Mouse (Mus musculus) embryonic facial prominence, embryonic 14.5 days (tissue): ENCODE data around the gene Mettl16. TPM values are rescaled to one million over a fixed set of nuclear protein-coding genes. Genes with fewer than 3 reads are reported as not detected.

Source experiments
- ATAC-seq: fragments of 200-750 bp; cut with Nextera tagmentation; 2 replicates; pipeline ENCODE4 v1.8.0; 2017; ENCODE audit warnings: low read depth, moderate number of reproducible peaks, moderate TSS enrichment
- DNase-seq: peaks from one replicate; pipeline ENCODE4 v3.0.0-alpha.2; 2015; ENCODE audit warnings: low spot score
- H3K27ac ChIP-seq: fragments of 300-500 bp; sonication (generic); replicated peaks from 2 replicates; pipeline ENCODE4 v1.5.1; 2014; ENCODE audit warnings: low read depth, mild to moderate bottlenecking, low read length, moderate library complexity
- H3K27me3 ChIP-seq: fragments of 300-500 bp; sonication (generic); replicated peaks from 2 replicates; pipeline ENCODE4 v1.6.1; 2014; ENCODE audit warnings: low read length; ENCODE audit not compliant: control insufficient read depth, insufficient read depth
- H3K36me3 ChIP-seq: fragments of 300-500 bp; sonication (generic); 2 replicates; pipeline ENCODE4 v1.6.1; 2014; ENCODE audit warnings: low read length, mixed read lengths; ENCODE audit not compliant: control insufficient read depth, insufficient read depth
- H3K4me1 ChIP-seq: fragments of 300-500 bp; sonication (generic); 2 replicates; pipeline ENCODE4 v1.6.1; 2014; ENCODE audit warnings: antibody characterized with exemption, low read length; ENCODE audit not compliant: control insufficient read depth, insufficient read depth
- H3K4me2 ChIP-seq: fragments of 300-500 bp; sonication (generic); 2 replicates; pipeline ENCODE4 v1.6.1; 2014; ENCODE audit warnings: low read depth, mild to moderate bottlenecking, low read length, moderate library complexity, mixed read lengths
- H3K4me3 ChIP-seq: fragments of 300-500 bp; sonication (generic); 2 replicates; pipeline ENCODE4 v1.5.1; 2014; ENCODE audit warnings: low read depth, mild to moderate bottlenecking, low read length
- H3K9ac ChIP-seq: fragments of 300-500 bp; sonication (generic); 2 replicates; pipeline ENCODE4 v1.6.1; 2014; ENCODE audit warnings: low read depth, mild to moderate bottlenecking, low read length, moderate library complexity, mixed read lengths
- H3K9me3 ChIP-seq: fragments of 300-500 bp; sonication (generic); 2 replicates; pipeline ENCODE4 v1.6.1; 2016; ENCODE audit warnings: low read length; ENCODE audit not compliant: control insufficient read depth
- WGBS: fragments of 180-500 bp; shearing (Covaris S2); extraction: QIAGEN DNeasy Blood & Tissue Kit; methylation state at CpG from one replicate; pipeline ENCODE4 v1.1.7; 2014; 5-methylcytosine and 5-hydroxymethylcytosine counted together
- polyA plus RNA-seq: library from polyadenylated mRNA; unstranded; fragments of >200 nt; fragmentation: Nextera tagmentation; extraction: Ambion mirVana; gene quantifications from 2 replicates; pipeline ENCODE4 v1.2.1, GENCODE M21; 2014

The Mettl16 gene
- polyA plus RNA-seq, 1 experiment from 2014 or later, result 28.4 TPM

DNA sequence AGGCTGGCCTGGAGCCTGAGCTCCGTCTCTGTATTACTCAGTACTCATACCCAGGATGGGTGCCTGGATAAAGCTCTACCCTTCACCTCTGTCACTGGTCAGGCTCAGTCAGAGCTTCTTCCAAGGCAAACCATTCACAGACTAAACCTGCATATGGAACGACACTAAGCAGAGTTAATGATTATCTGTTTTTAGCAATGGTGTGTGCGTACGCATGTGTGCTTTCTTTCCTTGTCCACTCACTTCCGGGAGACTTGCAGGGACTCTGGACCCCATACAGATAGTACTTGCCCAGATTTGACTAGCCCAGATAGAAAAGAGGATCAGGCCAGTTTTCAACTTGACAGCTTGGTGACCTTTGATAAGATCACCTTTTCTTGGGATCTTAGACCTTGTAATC lies 56.1 kb downstream of the Mettl16 start:
- H3K4me1 ChIP-seq, result 0 out of 2 replicates have a peak, but pooled peaks cover 3% of the 10 kb centered on the region
- H3K9me3 ChIP-seq, result no peaks in the 10 kb centered on the region
- ATAC-seq (no peak), DNase-seq (no peak)
- no peak overlapping the region for H3K4me3 ChIP-seq
- no peak overlapping the region for H3K27ac ChIP-seq
- 94% methylated on average over 5 of the region's 5 CpGs for WGBS
- no peak overlapping the region for H3K4me2 ChIP-seq
- H3K9ac ChIP-seq, result no peak overlapping the region
- H3K27me3 ChIP-seq, result no peaks in the 10 kb centered on the region; the same call in 1 of the 2 replicates
- 0 out of 2 replicates have a peak, but pooled peaks cover 6% of the 10 kb centered on the region for H3K36me3 ChIP-seq

DNA sequence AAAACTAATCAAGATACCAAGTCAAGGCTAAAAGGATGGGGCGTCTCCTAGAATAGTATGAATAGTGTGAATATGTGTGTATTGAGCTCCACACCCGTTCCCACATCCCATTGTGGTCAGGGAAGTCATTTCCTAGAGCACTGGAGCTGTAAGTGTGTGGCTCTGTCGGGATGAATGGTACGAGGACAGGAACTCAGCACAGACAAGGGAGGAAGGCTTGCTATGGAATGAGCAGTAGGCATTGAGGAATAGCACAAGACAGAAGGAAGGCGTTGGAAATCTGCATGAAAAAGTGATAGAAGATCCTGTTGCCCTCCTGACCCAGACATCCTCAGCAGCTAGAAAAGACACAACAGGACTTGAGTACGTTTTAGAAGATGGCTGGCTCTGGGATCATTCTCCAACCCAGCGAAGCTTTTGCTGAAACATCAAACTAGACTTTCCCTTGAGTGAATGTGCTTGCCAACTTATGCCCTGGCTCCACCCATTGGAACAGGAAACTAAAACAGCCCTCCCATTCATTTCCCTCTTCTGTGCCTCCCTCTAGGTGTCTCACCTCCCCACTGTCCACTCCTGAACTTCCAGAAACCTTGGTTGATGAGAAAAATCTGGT lies 57.3 kb downstream of the Mettl16 start:
- Histone ChIP-seq H3K9me3 (no peaks in the 10 kb centered on the region), H3K9ac (no peak overlapping the region), H3K36me3 (0 out of 2 replicates have a peak, but pooled peaks cover 5% of the 10 kb centered on the region), H3K27me3 (no peaks in the 10 kb centered on the region; the same call in 1 of the 2 replicates), H3K27ac (no peak overlapping the region), H3K4me2 (no peak overlapping the region), H3K4me3 (no peak overlapping the region), H3K4me1 (peaks cover 8% of the 10 kb centered on the region)
- 68% methylated on average over 7 of the region's 7 CpGs for WGBS
- DNase-seq (no peak), ATAC-seq (no peak)

DNA sequence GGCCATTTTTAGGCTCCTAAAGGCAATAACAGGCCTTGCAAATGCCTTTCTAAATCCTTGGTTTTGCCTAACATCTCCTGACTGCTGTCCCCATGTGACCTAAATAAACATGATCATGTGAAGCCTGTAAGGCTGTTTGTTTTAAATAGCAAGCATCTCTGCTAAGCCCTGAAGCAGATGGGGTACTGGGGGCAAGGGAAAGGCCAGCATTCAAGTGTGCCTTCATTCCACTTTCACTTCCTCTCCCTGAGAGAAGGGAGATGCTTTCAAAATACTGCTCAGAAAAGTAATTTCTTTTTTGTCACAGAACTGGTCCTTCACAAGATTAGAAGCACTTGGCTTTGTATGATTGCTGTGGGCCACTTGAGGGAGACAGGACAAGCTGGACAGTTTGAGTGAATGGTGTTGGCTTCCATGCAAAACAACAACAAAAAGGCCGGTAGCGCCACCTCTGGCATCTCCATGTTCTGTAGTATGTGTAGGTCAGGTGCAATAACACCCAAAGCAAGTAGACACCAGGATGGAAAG lies 57.8 kb downstream of the Mettl16 start:
- no peak for ATAC-seq
- WGBS, result 28% methylated on average over 2 of the region's 2 CpGs
- H3K9ac ChIP-seq, result no peak overlapping the region
- H3K36me3 ChIP-seq, result no peaks in the 10 kb centered on the region
- H3K9me3 ChIP-seq, result no peaks in the 10 kb centered on the region
- DNase-seq, result no peak
- H3K4me3 ChIP-seq, result no peak overlapping the region
- peaks cover 13% of the 10 kb centered on the region for H3K4me1 ChIP-seq
- no peak overlapping the region for H3K4me2 ChIP-seq
- no peak overlapping the region for H3K27ac ChIP-seq
- no peaks in the 10 kb centered on the region; the same call in 1 of the 2 replicates for H3K27me3 ChIP-seq

DNA sequence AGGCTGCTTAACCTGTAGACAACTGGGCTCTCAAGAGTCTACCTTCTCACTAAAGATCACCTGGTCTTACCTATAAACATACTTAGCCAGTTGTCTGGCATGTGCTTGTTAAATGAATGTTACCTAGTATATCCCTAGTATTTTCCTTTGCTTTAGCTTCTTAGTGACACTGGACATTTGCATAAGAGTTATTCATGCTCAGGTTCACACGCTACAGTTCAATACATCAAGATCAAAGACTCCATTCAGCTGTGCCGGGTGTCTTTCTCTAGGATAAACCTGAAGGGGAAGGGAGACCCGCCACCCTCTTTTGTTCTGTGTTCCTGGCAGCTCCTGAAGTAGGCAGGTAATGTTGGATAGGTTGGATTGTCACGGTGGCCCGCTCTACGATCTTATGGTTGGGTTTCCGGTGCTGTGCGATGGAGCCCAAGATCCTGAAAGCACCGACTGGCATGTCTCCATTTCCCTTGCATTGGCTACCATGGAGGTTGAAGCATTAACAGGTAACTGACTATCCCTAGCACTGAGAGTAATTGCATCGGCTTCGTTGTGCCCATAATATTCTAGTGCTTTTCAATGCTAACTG lies 58.4 kb downstream of the Mettl16 start:
- peak overlapping the region; percentile 36; the same call in 1 of the 2 replicates for H3K9ac ChIP-seq
- H3K4me3 ChIP-seq, result peak overlapping the region; percentile 82
- no peaks in the 10 kb centered on the region; the same call in 1 of the 2 replicates for H3K27me3 ChIP-seq
- DNase-seq (no peak), ATAC-seq (no peak)
- 14% methylated on average over 11 of the region's 11 CpGs for WGBS
- no peaks in the 10 kb centered on the region for H3K36me3 ChIP-seq
- no peak overlapping the region for H3K27ac ChIP-seq
- H3K4me2 ChIP-seq, result peak overlapping the region; percentile 87
- H3K4me1 ChIP-seq, result peaks cover 19% of the 10 kb centered on the region
- no peaks in the 10 kb centered on the region for H3K9me3 ChIP-seq

DNA sequence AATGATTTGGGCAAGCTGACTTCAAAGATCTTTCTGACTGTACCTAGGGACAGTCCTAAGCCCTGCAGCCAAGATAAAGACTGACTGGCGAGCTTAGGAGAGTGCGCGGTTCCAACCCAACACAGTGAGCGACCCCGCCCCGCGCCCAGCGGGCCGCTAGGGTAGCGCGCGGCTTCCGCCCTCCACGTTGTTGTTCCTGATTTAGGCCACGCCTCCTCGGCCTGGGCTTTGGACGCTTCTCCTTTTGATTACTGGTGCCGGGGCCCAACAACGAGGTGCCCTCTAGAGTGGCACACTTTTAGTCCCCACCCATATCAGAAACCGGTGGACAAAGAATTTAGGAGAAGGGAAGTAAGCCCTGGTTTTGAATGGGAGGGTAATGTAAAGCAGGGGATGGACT lies 59.2 kb downstream of the Mettl16 start:
- Histone ChIP-seq H3K27ac (peak overlapping the region; percentile 80), H3K9me3 (no peaks in the 10 kb centered on the region), H3K9ac (peak overlapping the region; percentile 36), H3K36me3 (no peaks in the 10 kb centered on the region), H3K27me3 (no peaks in the 10 kb centered on the region; the same call in 1 of the 2 replicates), H3K4me3 (peak overlapping the region; percentile 82), H3K4me1 (peaks cover 22% of the 10 kb centered on the region), H3K4me2 (peak overlapping the region; percentile 87)
- WGBS, result 0% methylated on average over 20 of the region's 20 CpGs
- ATAC-seq (peak; percentile 28), DNase-seq (peak; percentile 88)

DNA sequence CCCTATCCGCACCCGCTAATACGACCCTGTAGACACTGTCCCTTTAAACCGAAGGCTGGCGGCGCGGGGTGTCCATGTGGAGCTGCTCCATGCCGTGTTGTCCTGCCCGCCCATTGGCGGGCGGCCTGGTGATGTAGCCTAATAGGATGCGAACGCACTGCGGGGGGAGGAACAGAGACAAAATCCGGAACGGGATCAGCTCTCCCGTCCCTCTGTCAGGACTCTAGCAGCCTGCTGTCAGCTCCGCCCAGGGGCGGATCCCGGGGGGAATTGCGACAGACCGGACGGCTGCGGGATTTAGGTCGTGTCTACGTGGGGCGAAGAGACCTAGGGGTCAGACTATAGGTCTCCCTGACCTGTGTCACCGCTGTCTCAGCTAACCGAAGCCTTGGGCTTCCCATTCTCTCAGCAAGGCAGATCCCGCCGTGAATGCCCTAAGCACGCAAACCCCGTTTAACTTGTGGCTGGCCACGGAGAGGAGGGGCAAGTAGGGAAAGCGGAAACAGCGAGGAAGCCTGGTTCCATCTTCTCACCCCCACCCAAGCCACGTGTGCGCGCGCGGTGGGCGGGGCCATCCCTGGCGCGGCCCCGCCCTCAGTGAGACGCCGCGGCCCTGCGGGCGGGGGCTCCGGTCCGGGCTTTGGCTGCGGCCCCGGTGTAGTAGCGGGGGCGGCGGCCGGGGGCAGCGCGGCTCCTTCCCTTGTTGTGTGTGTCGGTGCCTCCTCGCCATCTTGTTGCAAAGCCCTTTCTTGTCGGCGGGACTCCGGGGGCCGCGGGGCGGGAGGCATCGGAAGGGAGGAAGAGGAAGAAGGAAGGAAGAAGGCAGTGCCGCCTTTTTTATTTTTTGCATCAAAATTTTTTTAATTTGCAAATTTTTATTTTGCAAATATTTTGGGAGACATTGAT lies 59.9 kb downstream of the Mettl16 start, which contains the start of gene Mnt:
Gene Mnt, plus strand, starts transcription at position 665 of the 906 bp plus-strand sequence.
- H3K27ac ChIP-seq, result peak within 1 kb of the TSS; percentile 97
- peak within 1 kb of the TSS; percentile 87 for H3K4me2 ChIP-seq
- WGBS, result under 1% methylated on average over 56 of the region's 70 CpGs
- peak within 1 kb of the TSS; percentile 82 for H3K4me3 ChIP-seq
- no peaks in the 10 kb centered on the region for H3K9me3 ChIP-seq
- peaks cover 22% of the 10 kb centered on the region for H3K4me1 ChIP-seq
- DNase-seq, result peak; percentile 100
- ATAC-seq, result peak; percentile 89
- no peaks in the 10 kb centered on the region; the same call in 1 of the 2 replicates for H3K27me3 ChIP-seq
- no peaks in the 10 kb centered on the region for H3K36me3 ChIP-seq
- peak within 1 kb of the TSS; percentile 83 for H3K9ac ChIP-seq

DNA sequence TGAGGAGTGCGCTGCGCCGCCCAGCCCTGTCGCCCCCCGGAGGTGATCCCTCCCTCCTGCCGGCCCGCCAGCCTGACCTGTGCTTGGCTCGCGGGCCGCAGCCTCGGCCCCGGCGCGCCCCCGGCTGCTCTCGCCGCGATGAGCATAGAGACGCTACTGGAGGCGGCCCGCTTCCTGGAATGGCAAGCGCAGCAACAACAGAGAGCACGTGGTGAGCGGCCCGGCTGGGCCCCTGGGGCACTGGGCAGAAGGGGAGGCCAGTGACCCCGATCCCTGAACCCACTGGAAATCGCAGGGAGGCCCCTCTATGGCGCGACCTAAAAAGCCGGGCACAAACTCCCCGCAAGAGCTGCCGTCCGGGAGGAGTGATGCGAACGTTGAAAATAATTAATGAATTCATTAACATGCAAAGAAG lies 60.6 kb downstream of the Mettl16 start:
- H3K9ac ChIP-seq, result peak overlapping the region; percentile 83
- DNase-seq (peak; percentile 67), ATAC-seq (no peak)
- H3K36me3 ChIP-seq, result no peaks in the 10 kb centered on the region
- WGBS, result under 1% methylated on average over 35 of the region's 35 CpGs
- peak overlapping the region; percentile 97 for H3K27ac ChIP-seq
- peak overlapping the region; percentile 87 for H3K4me2 ChIP-seq
- peak overlapping the region; percentile 82 for H3K4me3 ChIP-seq
- H3K4me1 ChIP-seq, result peaks cover 22% of the 10 kb centered on the region
- no peaks in the 10 kb centered on the region for H3K9me3 ChIP-seq
- no peaks in the 10 kb centered on the region; the same call in 1 of the 2 replicates for H3K27me3 ChIP-seq
